Mouse (Mus musculus) cerebellum, adult 2 months (tissue): ENCODE measurements at regions not wholly inside any gene's neighbourhood (a gene's known extent, or its start where the extent isn't known, plus 50 kb on each side); places are given as distances from the start of the nearest gene placed in this dataset.

Source experiments
- CTCF ChIP-seq: fragments of 200-500 bp; IDR thresholded peaks from 2 replicates; pipeline ENCODE4 v1.5.1; 2011; ENCODE audit warnings: low read depth, mild to moderate bottlenecking, control low read depth, low read length, moderate library complexity, borderline replicate concordance; ENCODE audit not compliant: insufficient read depth
- POLR2A ChIP-seq: fragments of 200-500 bp; IDR thresholded peaks from 2 replicates; pipeline ENCODE4 v1.6.1; 2011; ENCODE audit warnings: low read length, control low read depth, borderline replicate concordance; ENCODE audit not compliant: insufficient read depth

GRCm38 (mm10) chr3:126293645-126294044 is 69.8 kb upstream of the Arsj start:
- TF ChIP-seq POLR2A (no peak), CTCF (no peak)
